In the genomic region with DNA sequence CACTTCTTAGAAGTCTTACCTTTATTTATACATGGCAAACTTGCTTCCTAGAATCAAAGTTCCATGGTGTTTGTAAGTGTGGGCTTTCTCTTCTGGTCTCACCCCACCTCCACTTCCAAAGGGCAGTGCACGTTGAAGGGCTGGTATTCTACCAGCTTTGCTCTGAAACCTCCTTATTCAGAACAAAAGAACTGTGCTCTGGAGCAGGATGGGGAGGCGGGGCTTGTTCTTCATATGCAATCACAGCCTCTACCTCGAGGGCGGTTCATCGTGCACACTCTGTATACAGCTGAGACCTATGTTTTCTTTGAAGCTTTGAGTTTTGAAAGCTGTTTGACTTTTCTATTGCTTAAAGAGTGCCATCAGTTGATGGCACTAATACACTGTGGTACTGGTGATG, we compare ENCODE assay signal across 28 mouse cellular contexts.
A peak's percentile ranks its signal among the peaks of the same experiment; 100 is the strongest.
DNase-seq lines count a peak whose midpoint lies in the region; ATAC-seq and TF ChIP-seq lines count a peak whose summit lies in the region.
"Had no signal": no experiment of that assay in that cellular context is flagged by ENCODE, and none has a peak within 500 bp of the region (broad histone marks: within the 10 kb centered on the region; RNA-seq: fewer than 3 reads in every experiment).

No protein-coding gene starts in this region.

- no peak overlapping the region for H3K4me3 ChIP-seq in lung, embryonic 14.5 days (ENCODE audit: low read depth, low read length)
- no peak overlapping the region for H3K4me3 ChIP-seq in ES-Bruce4 (ENCODE audit: low read depth, low read length)
- H3K4me3 ChIP-seq in limb, embryonic 10.5 days = no peak overlapping the region
- H3K4me3 ChIP-seq: embryonic facial prominence, embryonic 12.5 days; hindbrain, embryonic 12.5 days; left cerebral cortex, adult 2 months; limb, embryonic 13.5 days; liver, embryonic 12.5 days; myocyte; neural tube, embryonic 12.5 days had no signal

- DNase-seq in embryo, embryonic 10 days (ENCODE audit: low spot score) = peak; percentile 16
- no peak for DNase-seq in embryo, embryonic 11 days
- peak; percentile 32 for DNase-seq in lung, embryonic 14.5 days
- DNase-seq in lung, postnatal 25 days (ENCODE audit: low spot score) = no peak
- no peak for DNase-seq in limb, embryonic 10.5 days (ENCODE audit: low spot score)
- no peak for DNase-seq in layer of hippocampus, adult 9-10 months (ENCODE audit: low spot score)
- DNase-seq in heart, adult 9 months (ENCODE audit: low spot score in 2 of 2) = no peak
- DNase-seq: adrenal gland, adult 8-10 months; cerebellum, adult 2 months; cerebellum, postnatal 14 days; kidney, adult 11 months; kidney, postnatal 14 days; liver, postnatal 0 days; right cerebral cortex, adult 18-20 months; spleen, adult 18-20 months; thymus, postnatal 4 days had no signal

- TF ChIP-seq CTCF in lung, embryonic 14.5 days (IDR thresholded peaks at IDR 0.05; ENCODE audit: low read depth) = no peak
- no peak for TF ChIP-seq CTCF in ES-Bruce4 (IDR thresholded peaks at IDR 0.05; ENCODE audit: low read depth, low read length)

- H3K4me1 ChIP-seq in lung, embryonic 14.5 days (ENCODE audit: insufficient read depth) = peaks cover 5% of the 10 kb centered on the region; the same call in 1 of the 2 replicates
- peaks cover 3% of the 10 kb centered on the region for H3K4me1 ChIP-seq in ES-Bruce4 (ENCODE audit: control insufficient read depth, insufficient read depth, low read length)
- H3K4me1 ChIP-seq in limb, embryonic 10.5 days = peaks cover 29% of the 10 kb centered on the region
- H3K4me1 ChIP-seq: embryonic facial prominence, embryonic 12.5 days; liver, embryonic 12.5 days; neural tube, embryonic 12.5 days had no signal

- no peak overlapping the region for H3K4me2 ChIP-seq in lung, embryonic 14.5 days
- H3K4me2 ChIP-seq: embryonic facial prominence, embryonic 12.5 days; hindbrain, embryonic 12.5 days; limb, embryonic 13.5 days; liver, embryonic 12.5 days; neural tube, embryonic 12.5 days had no signal

- TF ChIP-seq EP300 in ES-Bruce4 (IDR thresholded peaks at IDR 0.05; ENCODE audit: insufficient read depth, low read depth, low read length) = peak; percentile 70

- no peaks in the 10 kb centered on the region for H3K9me3 ChIP-seq in lung, embryonic 14.5 days (ENCODE audit: low read depth, low read length)
- H3K9me3 ChIP-seq in ES-Bruce4 (replicated peaks; ENCODE audit: control insufficient read depth, insufficient read depth, low read length, poor library complexity, severe bottlenecking) = no peaks in the 10 kb centered on the region
- no peaks in the 10 kb centered on the region for H3K9me3 ChIP-seq in limb, embryonic 10.5 days (replicated peaks)
- H3K9me3 ChIP-seq: embryonic facial prominence, embryonic 12.5 days; hindbrain, embryonic 12.5 days; limb, embryonic 13.5 days; liver, embryonic 12.5 days; neural tube, embryonic 12.5 days had no signal

- no peak overlapping the region for H3K27ac ChIP-seq in lung, embryonic 14.5 days (ENCODE audit: low read depth)
- peak overlapping the region; percentile 56 for H3K27ac ChIP-seq in ES-Bruce4 (ENCODE audit: insufficient read depth, low read length)
- peak overlapping the region; percentile 17; the same call in 1 of the 2 replicates for H3K27ac ChIP-seq in limb, embryonic 10.5 days
- H3K27ac ChIP-seq: embryonic facial prominence, embryonic 12.5 days; hindbrain, embryonic 12.5 days; left cerebral cortex, adult 2 months; limb, embryonic 13.5 days; liver, embryonic 12.5 days; neural tube, embryonic 12.5 days had no signal

- H3K9ac ChIP-seq in lung, embryonic 14.5 days = no peak overlapping the region
- H3K9ac ChIP-seq in ES-Bruce4 (ENCODE audit: low read depth, poor library complexity, severe bottlenecking) = no peak overlapping the region
- H3K9ac ChIP-seq: embryonic facial prominence, embryonic 12.5 days; hindbrain, embryonic 12.5 days; limb, embryonic 13.5 days; liver, embryonic 12.5 days; liver, postnatal 0 days; neural tube, embryonic 12.5 days had no signal

- H3K36me3 ChIP-seq in lung, embryonic 14.5 days (ENCODE audit: insufficient read depth) = no peaks in the 10 kb centered on the region
- no peaks in the 10 kb centered on the region for H3K36me3 ChIP-seq in ES-Bruce4 (ENCODE audit: control insufficient read depth, insufficient read depth, low read length, poor library complexity, severe bottlenecking)
- H3K36me3 ChIP-seq in limb, embryonic 10.5 days = no peaks in the 10 kb centered on the region
- H3K36me3 ChIP-seq: embryonic facial prominence, embryonic 12.5 days; hindbrain, embryonic 12.5 days; limb, embryonic 13.5 days; liver, embryonic 12.5 days; neural tube, embryonic 12.5 days had no signal

- WGBS in lung, embryonic 14.5 days = 50% methylated on average over 5 of the region's 5 CpGs
- 73% methylated on average over 5 of the region's 5 CpGs for WGBS in limb, embryonic 10.5 days

- ATAC-seq in lung, embryonic 14.5 days (ENCODE audit: insufficient read depth) = peak; percentile 60; the same call in 1 of the 2 replicates
- ATAC-seq: forebrain, embryonic 16.5 days; inflammation-experienced regulatory T-cells, adult 6 months; liver, embryonic 12.5 days; liver, postnatal 0 days; midbrain, embryonic 16.5 days had no signal

- TF ChIP-seq POLR2A in ES-Bruce4 (IDR thresholded peaks at IDR 0.05; ENCODE audit: insufficient read depth, low read length) = no peak

- no peaks in the 10 kb centered on the region for H3K27me3 ChIP-seq in lung, embryonic 14.5 days (ENCODE audit: insufficient read depth, low read length)
- no peaks in the 10 kb centered on the region for H3K27me3 ChIP-seq in ES-Bruce4 (ENCODE audit: control insufficient read depth, insufficient read depth, low read length, poor library complexity, severe bottlenecking)
- no peaks in the 10 kb centered on the region for H3K27me3 ChIP-seq in limb, embryonic 10.5 days (ENCODE audit: low read depth, poor library complexity, severe bottlenecking)
- H3K27me3 ChIP-seq: CH12.LX; embryonic facial prominence, embryonic 12.5 days; hindbrain, embryonic 12.5 days; limb, embryonic 13.5 days; liver, embryonic 12.5 days; neural tube, embryonic 12.5 days had no signal

Comparison
In these comparisons a context has a peak if more than half of its experiments do, and no peak if none do; other contexts are left out.
1. DNase-seq: peak in embryo, embryonic 10 days (single experiment) and lung, embryonic 14.5 days (single experiment); none in embryo, embryonic 11 days (single experiment), lung, postnatal 25 days (single experiment), limb, embryonic 10.5 days (single experiment), layer of hippocampus, adult 9-10 months (single experiment) and heart, adult 9 months (0 of 2).